Mouse (Mus musculus) midbrain, embryonic 10.5 days (tissue): ENCODE data around the gene Hist1h1d. TPM values are rescaled to one million over a fixed set of nuclear protein-coding genes. Genes with fewer than 3 reads are reported as not detected.
"Not testable (repeated sequence)": the region's sequence is repeated elsewhere in the genome, so short reads cannot be mapped to it uniquely, and the experiment has no call there.

Experiments
- DNase-seq: peaks from one replicate; pipeline ENCODE4 v3.0.0-alpha.2; 2017; ENCODE audit warnings: low spot score
- H3K27ac ChIP-seq: fragments of 300-500 bp; sonication (generic); replicated peaks from 2 replicates; pipeline ENCODE4 v1.5.1; 2016; ENCODE audit warnings: mild to moderate bottlenecking
- H3K27me3 ChIP-seq: fragments of 300-500 bp; sonication (generic); 2 replicates; pipeline ENCODE4 v1.6.1; 2016; ENCODE audit warnings: low read depth, mild to moderate bottlenecking; ENCODE audit not compliant: poor library complexity, severe bottlenecking
- H3K36me3 ChIP-seq: fragments of 300-500 bp; sonication (generic); 2 replicates; pipeline ENCODE4 v1.6.1; 2016; ENCODE audit warnings: mild to moderate bottlenecking, moderate library complexity
- H3K4me1 ChIP-seq: fragments of 300-500 bp; sonication (generic); 2 replicates; pipeline ENCODE4 v1.6.1; 2016
- H3K4me3 ChIP-seq: fragments of 300-500 bp; sonication (generic); 2 replicates; pipeline ENCODE4 v1.5.1; 2016; ENCODE audit warnings: mild to moderate bottlenecking, moderate library complexity
- H3K9me3 ChIP-seq: fragments of 300-500 bp; sonication (generic); replicated peaks from 2 replicates; pipeline ENCODE4 v1.6.1; 2016; ENCODE audit warnings: mild to moderate bottlenecking
- WGBS: fragments of 180-500 bp; shearing (Covaris S2); methylation state at CpG from one replicate; pipeline ENCODE4 v1.1.7; 2016; 5-methylcytosine and 5-hydroxymethylcytosine counted together
- polyA plus RNA-seq: library from polyadenylated mRNA; unstranded; fragments of >200 nt; fragmentation: Nextera tagmentation; extraction: Ambion mirVana; gene quantifications from 2 replicates; pipeline ENCODE4 v1.2.1, GENCODE M21; 2016

Gene Hist1h1d
- polyA plus RNA-seq, 1 experiment from 2014 or later = 0.63 TPM

DNA sequence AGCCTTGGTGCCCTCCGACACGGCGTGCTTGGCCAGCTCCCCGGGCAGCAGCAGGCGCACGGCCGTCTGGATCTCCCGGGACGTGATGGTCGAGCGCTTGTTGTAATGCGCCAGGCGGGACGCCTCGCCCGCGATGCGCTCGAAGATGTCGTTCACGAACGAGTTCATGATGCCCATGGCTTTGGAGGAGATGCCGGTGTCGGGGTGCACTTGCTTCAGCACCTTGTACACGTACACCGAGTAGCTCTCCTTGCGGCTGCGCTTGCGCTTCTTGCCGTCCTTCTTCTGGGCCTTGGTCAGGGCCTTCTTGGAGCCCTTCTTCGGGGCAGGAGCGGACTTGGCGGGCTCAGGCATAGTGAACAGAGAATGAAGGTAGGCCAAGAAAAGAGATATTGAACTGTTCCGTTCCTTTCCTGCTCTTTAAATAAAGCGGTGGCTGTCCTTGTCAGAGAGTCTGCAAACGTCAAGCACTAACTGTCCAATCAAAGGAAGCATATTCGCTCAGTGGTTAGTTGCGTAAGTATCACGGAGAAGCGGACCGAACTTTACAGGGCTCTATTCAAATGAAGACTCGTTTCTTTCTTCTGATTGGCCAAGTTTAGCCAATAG lies 10.0 kb upstream of the Hist1h1d start, which contains the start of gene Hist1h2bh:
Gene Hist1h2bh, minus strand, starts transcription at position 394 of the 609 bp plus-strand sequence.
- peak; percentile 79 for DNase-seq

DNA sequence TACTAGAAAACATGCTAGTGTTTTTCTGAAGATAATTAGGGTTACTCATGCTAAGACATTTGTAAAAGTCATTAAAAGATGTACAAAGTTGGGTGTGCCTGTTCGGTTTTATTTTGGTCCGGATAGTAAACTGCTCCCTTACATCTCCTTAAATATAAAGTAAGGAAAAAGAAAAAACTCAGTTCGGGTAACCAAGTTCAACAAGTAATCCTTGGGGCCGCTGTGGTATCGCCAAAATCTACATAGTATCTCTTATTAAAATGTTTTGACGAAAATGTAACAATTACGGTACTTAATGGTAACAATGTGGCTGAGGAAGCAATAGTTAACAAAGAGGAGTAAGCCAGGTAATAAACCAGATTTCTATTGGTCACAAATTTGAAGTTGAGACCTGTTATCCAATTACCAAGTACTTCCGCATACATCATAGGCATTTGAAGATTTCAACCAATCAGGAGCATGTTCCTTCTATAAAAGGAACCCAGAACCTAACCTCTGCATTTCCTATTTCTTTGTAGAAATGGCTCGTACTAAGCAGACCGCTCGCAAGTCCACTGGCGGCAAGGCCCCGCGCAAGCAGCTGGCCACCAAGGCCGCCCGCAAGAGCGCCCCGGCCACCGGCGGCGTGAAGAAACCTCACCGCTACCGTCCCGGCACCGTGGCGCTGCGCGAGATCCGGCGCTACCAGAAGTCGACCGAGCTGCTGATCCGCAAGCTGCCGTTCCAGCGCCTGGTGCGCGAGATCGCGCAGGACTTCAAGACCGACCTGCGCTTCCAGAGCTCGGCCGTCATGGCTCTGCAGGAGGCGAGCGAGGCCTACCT lies 8.9 kb upstream of the Hist1h1d start, which contains the start of gene Hist1h3f:
Gene Hist1h3f, plus strand, starts transcription at position 88 of the 822 bp plus-strand sequence.
- no peaks in the 10 kb centered on the region for H3K36me3 ChIP-seq
- H3K4me3 ChIP-seq = peak within 1 kb of the TSS; percentile 60
- DNase-seq = peak; percentile 64
- WGBS = under 1% methylated on average over 31 of the region's 45 CpGs
- H3K4me1 ChIP-seq = peaks cover 17% of the 10 kb centered on the region
- no peaks in the 10 kb centered on the region for H3K9me3 ChIP-seq
- H3K27ac ChIP-seq = peak within 1 kb of the TSS; percentile 95
- H3K27me3 ChIP-seq = no peaks in the 10 kb centered on the region

More for the DNA sequence above, 10.0 kb upstream of the Hist1h1d start, which contains the start of gene Hist1h2bh:
- Histone ChIP-seq H3K27ac (peak within 1 kb of the TSS; percentile 95), H3K4me3 (peak within 1 kb of the TSS; percentile 60), H3K4me1 (peaks cover 17% of the 10 kb centered on the region)
- H3K27me3 ChIP-seq, H3K36me3 ChIP-seq, H3K9me3 ChIP-seq: not testable (repeated sequence)
- 0% methylated on average over 42 of the region's 42 CpGs for WGBS

DNA sequence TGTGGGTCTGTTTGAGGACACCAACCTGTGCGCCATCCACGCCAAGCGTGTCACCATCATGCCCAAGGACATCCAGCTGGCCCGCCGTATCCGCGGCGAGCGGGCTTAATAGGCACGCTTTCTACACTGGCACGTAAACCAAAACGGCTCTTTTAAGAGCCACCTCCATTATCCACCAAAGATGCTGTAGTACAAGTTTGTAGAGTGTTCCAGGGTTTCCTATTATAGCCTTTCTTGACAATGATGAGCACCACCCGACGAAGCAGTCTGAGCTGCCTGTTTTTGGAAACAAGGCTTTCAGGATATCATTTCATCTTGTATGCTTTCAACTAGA lies 8.3 kb upstream of the Hist1h1d start:
- H3K27me3 ChIP-seq, H3K36me3 ChIP-seq, H3K9me3 ChIP-seq, DNase-seq: not testable (repeated sequence)
- H3K4me1 ChIP-seq = peaks cover 17% of the 10 kb centered on the region
- H3K27ac ChIP-seq = peak overlapping the region; percentile 95
- 0% methylated on average over 13 of the region's 14 CpGs for WGBS
- peak overlapping the region; percentile 60 for H3K4me3 ChIP-seq

DNA sequence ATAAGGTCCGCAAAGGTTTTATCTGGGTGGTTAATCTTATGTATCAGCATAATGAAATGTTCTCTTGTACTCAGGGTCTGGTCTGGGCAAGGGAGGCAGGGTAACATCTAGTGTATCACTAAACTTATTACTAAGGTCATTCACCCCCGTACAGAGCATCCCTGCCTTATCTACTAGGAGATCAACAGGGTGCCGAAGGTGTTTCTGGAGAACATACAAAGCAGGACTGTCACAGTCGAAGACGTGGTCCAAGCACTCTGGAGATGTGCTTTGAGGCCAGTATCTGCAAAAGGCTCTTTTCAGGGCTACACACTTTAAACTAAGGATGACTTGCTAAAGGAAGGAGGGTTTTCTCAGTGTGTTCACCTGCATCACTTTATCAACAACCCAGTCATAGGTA lies 6.4 kb upstream of the Hist1h1d start:
- peak overlapping the region; percentile 72 for H3K27ac ChIP-seq
- WGBS = 80% methylated on average over 5 of the region's 5 CpGs

DNA sequence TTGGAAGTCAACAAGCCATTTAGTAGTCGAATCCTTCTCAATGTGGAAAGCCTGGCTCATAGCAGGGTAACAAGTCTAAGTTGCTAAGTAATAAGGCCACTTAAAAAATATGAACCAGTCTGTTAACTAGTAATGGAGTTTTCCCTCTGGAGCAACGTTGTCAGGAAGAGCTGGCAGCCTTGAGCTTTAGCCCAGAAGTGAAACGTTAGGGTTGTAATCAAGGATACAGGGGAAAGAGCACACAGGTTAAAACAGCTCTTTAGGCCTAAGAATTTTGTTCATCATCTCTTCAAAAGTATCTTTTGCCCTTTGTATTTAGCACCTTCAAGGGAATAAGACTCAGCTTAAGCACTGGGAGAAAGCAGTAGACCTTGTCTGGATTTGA lies 2.3 kb upstream of the Hist1h1d start:
- H3K4me3 ChIP-seq = peak overlapping the region; percentile 56
- H3K27me3 ChIP-seq = no peaks in the 10 kb centered on the region
- DNase-seq = no peak
- H3K27ac ChIP-seq = peak overlapping the region; percentile 98
- H3K36me3 ChIP-seq = no peaks in the 10 kb centered on the region
- peaks cover 38% of the 10 kb centered on the region for H3K4me1 ChIP-seq
- H3K9me3 ChIP-seq = no peaks in the 10 kb centered on the region
- 8% methylated on average over 3 of the region's 3 CpGs for WGBS

More for the DNA sequence above, 6.4 kb upstream of the Hist1h1d start:
- Histone ChIP-seq H3K4me3 (peak overlapping the region; percentile 7; the same call in 1 of the 2 replicates), H3K27me3 (no peaks in the 10 kb centered on the region), H3K36me3 (no peaks in the 10 kb centered on the region), H3K4me1 (peaks cover 25% of the 10 kb centered on the region), H3K9me3 (no peaks in the 10 kb centered on the region)
- no peak for DNase-seq

DNA sequence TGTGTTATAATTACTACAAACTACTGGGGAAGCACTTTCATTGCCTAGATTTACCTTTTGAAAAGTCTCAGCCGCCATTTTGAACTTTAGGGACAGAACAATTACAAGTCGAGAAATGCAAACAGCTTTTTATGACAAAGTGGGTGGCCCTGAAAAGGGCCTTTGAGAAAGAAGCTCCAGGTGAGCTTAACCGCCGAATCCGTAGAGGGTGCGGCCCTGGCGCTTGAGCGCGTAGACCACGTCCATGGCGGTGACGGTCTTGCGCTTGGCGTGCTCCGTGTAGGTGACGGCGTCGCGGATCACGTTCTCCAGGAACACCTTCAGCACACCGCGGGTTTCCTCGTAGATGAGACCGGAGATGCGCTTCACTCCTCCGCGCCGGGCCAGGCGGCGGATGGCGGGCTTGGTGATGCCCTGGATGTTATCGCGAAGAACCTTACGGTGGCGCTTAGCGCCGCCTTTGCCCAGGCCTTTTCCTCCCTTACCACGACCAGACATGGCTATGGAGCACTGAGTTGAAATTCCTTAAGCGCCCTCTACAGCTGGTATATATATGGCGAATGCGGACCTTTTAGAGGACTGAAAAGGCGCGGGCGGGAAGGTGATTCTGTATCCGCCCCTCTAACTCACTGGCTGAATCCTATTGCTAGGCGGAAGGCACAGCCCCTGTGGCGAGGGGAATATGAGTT lies 1.8 kb upstream of the Hist1h1d start, which contains the start of gene Hist1h4f:
Gene Hist1h4f, minus strand, starts transcription at position 503 of the 689 bp plus-strand sequence.
- peak within 1 kb of the TSS; percentile 56 for H3K4me3 ChIP-seq
- not testable (repeated sequence) for H3K9me3 ChIP-seq, H3K36me3 ChIP-seq, H3K27me3 ChIP-seq
- WGBS = under 1% methylated on average over 47 of the region's 47 CpGs
- peak; percentile 92 for DNase-seq
- H3K27ac ChIP-seq = peak within 1 kb of the TSS; percentile 98
- peaks cover 37% of the 10 kb centered on the region for H3K4me1 ChIP-seq

DNA sequence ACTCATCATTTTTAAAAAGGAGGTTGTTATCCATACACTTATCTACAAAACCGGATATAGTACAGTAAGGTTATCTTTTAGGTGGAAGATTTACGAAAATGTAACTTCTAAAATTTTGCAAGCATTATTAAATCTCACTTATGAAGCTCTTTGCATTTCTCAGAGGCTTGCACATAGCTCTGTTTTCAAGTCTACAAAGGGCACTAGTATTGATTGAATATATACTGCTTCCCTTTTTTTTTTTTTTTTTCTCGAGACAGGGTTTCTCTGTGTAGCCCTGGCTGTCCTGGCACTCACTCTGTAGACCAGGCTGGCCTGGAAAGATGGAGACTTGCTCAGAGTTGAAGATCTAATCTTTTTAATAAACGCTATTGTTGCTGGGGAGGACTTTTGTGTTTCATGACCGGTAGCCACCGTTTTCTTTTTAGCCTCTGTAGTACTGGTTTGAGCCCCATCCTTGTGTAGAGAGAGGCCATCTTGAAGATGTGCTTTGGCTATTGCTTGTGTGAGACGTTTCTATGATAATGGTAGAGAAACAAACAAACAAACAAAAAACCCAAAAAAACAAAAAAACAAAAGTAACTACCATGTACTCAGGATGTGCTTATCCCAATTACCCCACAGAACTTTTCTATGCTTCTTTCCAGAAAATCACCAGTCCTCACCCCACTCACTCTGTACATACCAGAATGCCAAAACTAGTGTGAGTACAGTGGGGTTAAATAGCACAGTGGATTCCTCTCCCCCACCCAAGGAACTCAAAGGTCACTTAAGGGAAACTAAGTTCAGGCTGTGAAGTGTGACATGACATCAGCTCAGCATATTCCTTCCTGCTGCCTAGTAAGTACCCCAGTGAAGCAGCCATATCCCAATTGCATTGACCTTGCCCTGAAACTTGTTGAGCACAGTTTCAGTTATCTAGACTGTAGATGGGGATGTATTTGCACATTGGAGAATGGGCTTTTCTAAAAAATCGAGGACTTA lies 839 bp upstream of the Hist1h1d start:
- Histone ChIP-seq H3K27me3 (no peaks in the 10 kb centered on the region), H3K36me3 (no peaks in the 10 kb centered on the region), H3K4me3 (peak overlapping the region; percentile 56), H3K27ac (peak overlapping the region; percentile 98), H3K9me3 (no peaks in the 10 kb centered on the region), H3K4me1 (peaks cover 42% of the 10 kb centered on the region)
- WGBS = 60% methylated on average over 8 of the region's 8 CpGs
- no peak for DNase-seq

DNA sequence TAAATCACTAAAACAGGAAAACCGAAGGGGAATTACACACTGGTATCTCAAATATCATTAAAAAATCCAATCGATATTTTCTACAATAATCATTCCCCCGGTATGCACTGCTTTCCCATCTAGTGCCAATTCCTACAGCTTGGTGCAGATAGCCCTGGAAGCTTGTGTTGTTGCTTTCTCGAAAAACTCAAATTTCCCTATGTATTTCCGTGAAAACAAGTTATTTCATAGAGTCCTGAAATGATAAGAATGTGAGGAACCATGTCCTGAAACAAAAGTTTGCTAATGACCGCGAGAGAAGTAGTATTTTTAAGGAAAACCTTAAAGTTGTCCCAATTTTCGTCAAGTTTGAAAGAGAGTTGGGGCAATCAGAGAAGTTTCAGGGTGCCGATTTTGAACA lies 1.3 kb downstream of the Hist1h1d start:
- H3K27ac ChIP-seq = peak overlapping the region; percentile 98
- H3K36me3 ChIP-seq = no peaks in the 10 kb centered on the region
- no peaks in the 10 kb centered on the region for H3K9me3 ChIP-seq
- peak overlapping the region; percentile 75 for H3K4me3 ChIP-seq
- no peak for DNase-seq
- peaks cover 41% of the 10 kb centered on the region for H3K4me1 ChIP-seq
- WGBS = 26% methylated on average over 9 of the region's 9 CpGs
- H3K27me3 ChIP-seq = no peaks in the 10 kb centered on the region

DNA sequence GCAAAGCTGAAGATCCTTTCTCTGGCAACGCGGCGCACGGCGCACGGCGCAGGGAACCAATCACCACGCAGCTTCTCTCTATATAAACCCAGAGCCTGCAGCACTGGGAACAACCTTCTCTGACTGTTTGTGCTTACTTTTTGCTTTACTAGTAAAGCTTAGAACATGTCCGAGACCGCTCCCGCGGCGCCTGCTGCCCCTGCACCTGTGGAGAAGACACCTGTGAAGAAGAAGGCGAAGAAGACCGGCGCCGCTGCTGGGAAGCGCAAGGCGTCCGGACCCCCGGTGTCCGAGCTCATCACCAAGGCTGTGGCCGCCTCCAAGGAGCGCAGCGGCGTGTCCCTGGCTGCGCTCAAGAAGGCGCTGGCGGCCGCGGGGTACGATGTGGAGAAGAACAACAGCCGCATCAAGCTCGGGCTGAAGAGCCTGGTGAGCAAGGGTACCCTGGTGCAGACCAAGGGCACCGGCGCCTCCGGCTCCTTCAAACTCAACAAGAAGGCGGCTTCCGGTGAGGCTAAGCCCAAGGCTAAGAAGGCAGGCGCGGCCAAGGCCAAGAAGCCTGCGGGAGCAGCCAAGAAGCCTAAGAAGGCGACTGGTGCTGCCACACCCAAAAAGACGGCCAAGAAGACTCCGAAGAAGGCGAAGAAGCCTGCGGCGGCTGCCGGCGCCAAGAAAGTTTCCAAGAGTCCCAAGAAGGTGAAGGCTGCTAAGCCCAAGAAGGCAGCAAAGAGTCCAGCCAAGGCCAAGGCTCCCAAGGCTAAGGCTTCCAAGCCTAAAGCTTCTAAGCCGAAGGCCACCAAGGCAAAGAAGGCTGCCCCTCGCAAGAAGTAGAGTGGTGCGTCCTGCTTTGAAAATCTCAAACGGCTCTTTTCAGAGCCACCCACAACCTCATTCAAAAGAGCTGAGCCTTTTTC lies 2.1 kb downstream of the Hist1h1d start:
- Histone ChIP-seq H3K27ac (peak overlapping the region; percentile 98), H3K4me1 (peaks cover 41% of the 10 kb centered on the region), H3K9me3 (no peaks in the 10 kb centered on the region), H3K4me3 (peak overlapping the region; percentile 75), H3K27me3 (no peaks in the 10 kb centered on the region), H3K36me3 (no peaks in the 10 kb centered on the region)
- under 1% methylated on average over 54 of the region's 54 CpGs for WGBS
- peak; percentile 86 for DNase-seq

DNA sequence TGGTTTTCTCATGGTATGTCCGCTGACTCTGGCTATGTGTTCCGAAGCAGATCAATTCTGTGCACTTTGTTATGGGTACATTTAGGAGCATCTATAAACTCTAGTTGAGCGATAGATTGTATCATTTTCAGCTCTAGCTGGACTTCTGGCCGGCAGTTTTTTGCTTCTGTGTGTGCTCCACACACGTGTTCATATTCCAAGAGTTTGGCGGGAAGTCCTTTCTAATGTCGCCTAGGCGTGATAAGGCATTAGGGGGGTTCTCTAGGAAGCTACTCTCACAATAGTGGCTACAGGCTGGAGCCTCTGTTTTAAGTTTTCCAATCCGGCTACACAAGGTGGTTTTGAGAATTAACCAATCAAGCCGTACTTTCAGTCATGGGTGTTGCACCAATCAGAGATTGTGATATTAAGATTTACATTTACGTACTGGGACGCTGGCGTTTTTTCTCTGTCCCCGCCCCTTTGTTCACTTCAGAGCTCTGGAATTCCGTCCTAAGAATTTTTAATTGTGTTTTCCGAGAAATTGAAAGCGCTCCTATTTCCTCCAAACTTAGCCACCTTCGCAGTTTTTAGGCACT lies 2.9 kb downstream of the Hist1h1d start:
- Histone ChIP-seq H3K36me3 (no peaks in the 10 kb centered on the region), H3K4me3 (peak overlapping the region; percentile 75), H3K27ac (peak overlapping the region; percentile 98), H3K4me1 (peaks cover 38% of the 10 kb centered on the region), H3K9me3 (no peaks in the 10 kb centered on the region), H3K27me3 (no peaks in the 10 kb centered on the region)
- WGBS = under 1% methylated on average over 18 of the region's 18 CpGs
- peak; percentile 77 for DNase-seq

DNA sequence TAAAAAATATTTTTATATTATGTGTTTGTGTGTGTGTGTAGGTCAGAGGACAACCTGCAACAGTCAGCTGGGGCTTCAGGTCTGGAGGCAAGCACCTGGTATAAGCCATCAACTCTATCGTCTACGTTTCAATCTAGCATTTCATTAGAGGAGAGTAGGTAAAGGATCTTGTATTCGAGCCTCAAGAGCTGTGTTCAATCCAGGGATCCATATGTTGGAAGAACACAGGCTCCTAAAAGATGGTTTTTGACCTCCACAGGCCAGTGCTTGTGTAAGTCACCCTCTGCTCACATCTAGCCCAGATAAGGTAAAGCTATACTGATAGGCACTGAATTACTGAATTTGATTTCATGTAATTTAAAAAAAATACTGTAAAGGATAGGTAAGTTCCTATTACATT lies 3.8 kb downstream of the Hist1h1d start:
- no peaks in the 10 kb centered on the region for H3K9me3 ChIP-seq
- no peaks in the 10 kb centered on the region for H3K27me3 ChIP-seq
- peaks cover 33% of the 10 kb centered on the region for H3K4me1 ChIP-seq
- H3K27ac ChIP-seq = peak overlapping the region; percentile 98
- H3K4me3 ChIP-seq = peak overlapping the region; percentile 75; the same call in 1 of the 2 replicates
- no peak for DNase-seq
- 67% methylated on average over 3 of the region's 3 CpGs for WGBS
- H3K36me3 ChIP-seq = no peaks in the 10 kb centered on the region
